Mouse (Mus musculus) intestine, embryonic 16.5 days (tissue): Measurements from ENCODE around the gene Gbe1. TPM values are rescaled to one million over a fixed set of nuclear protein-coding genes. Genes with fewer than 3 reads are reported as not detected.
A peak's percentile ranks its signal among the peaks of the same experiment; 100 is the strongest.

Source experiments
- ATAC-seq: fragments of 200-750 bp; cut with Nextera tagmentation; 2 replicates; pipeline ENCODE4 v1.8.0; 2017; ENCODE audit warnings: moderate TSS enrichment, moderate library complexity
- H3K27ac ChIP-seq: fragments of 300-500 bp; sonication (generic); 2 replicates; pipeline ENCODE4 v1.5.1; 2014; ENCODE audit warnings: mild to moderate bottlenecking, low read length
- H3K27me3 ChIP-seq: fragments of 300-500 bp; sonication (generic); replicated peaks from 2 replicates; pipeline ENCODE4 v1.6.1; 2014; ENCODE audit warnings: low read length, control low read depth, mixed read lengths; ENCODE audit not compliant: control insufficient read depth, insufficient read depth
- H3K36me3 ChIP-seq: fragments of 300-500 bp; sonication (generic); 2 replicates; pipeline ENCODE4 v1.6.1; 2014; ENCODE audit warnings: low read length, control low read depth; ENCODE audit not compliant: control insufficient read depth, insufficient read depth
- H3K4me1 ChIP-seq: fragments of 300-500 bp; sonication (generic); 2 replicates; pipeline ENCODE4 v1.6.1; 2014; ENCODE audit warnings: low read length, control low read depth, mixed read lengths; ENCODE audit not compliant: control insufficient read depth, insufficient read depth
- H3K4me2 ChIP-seq: fragments of 300-500 bp; sonication (generic); 2 replicates; pipeline ENCODE4 v1.6.1; 2014; ENCODE audit warnings: low read depth, low read length, control low read depth
- H3K4me3 ChIP-seq: fragments of 300-500 bp; sonication (generic); 2 replicates; pipeline ENCODE4 v1.5.1; 2014; ENCODE audit warnings: mild to moderate bottlenecking, low read length
- H3K9ac ChIP-seq: fragments of 300-500 bp; sonication (generic); 2 replicates; pipeline ENCODE4 v1.6.1; 2014; ENCODE audit warnings: low read depth, low read length
- H3K9me3 ChIP-seq: fragments of 300-500 bp; sonication (generic); 2 replicates; pipeline ENCODE4 v1.6.1; 2016; ENCODE audit warnings: low read length, control low read depth; ENCODE audit not compliant: control insufficient read depth
- WGBS: fragments of 180-500 bp; shearing (Covaris S2); extraction: QIAGEN DNeasy Blood & Tissue Kit; methylation state at CpG from one replicate; pipeline ENCODE4 v1.1.7; 2014; 5-methylcytosine and 5-hydroxymethylcytosine counted together
- polyA plus RNA-seq: library from polyadenylated mRNA; unstranded; fragments of >200 nt; fragmentation: Nextera tagmentation; extraction: Ambion mirVana; gene quantifications from 2 replicates; pipeline ENCODE4 v1.2.1, GENCODE M21; 2015

Gene Gbe1
- polyA plus RNA-seq, 1 experiment from 2014 or later = 27.2 TPM

DNA sequence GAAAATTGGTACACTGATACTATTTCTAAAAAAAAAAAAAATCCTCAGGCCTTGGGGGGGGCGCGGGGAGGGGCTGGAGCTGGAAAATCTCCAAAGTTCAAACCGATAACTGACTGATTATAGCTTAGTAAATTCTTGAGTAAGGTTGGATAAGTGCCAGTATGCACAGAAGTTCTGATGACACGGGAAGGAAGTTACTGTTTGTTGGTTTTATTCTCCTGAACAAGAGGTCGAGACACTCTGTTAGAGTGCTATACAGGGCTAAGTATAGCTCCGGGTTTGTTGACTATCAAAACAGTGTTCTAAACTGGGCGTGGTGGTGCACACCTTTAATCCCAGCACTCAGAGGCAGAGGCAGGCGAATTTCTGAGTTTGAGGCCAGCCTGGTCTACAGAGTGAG is 36.3 kb downstream of the Gbe1 start:
- 73% methylated on average over 8 of the region's 8 CpGs for WGBS
- no peaks in the 10 kb centered on the region for H3K9me3 ChIP-seq
- ATAC-seq = no peak

DNA sequence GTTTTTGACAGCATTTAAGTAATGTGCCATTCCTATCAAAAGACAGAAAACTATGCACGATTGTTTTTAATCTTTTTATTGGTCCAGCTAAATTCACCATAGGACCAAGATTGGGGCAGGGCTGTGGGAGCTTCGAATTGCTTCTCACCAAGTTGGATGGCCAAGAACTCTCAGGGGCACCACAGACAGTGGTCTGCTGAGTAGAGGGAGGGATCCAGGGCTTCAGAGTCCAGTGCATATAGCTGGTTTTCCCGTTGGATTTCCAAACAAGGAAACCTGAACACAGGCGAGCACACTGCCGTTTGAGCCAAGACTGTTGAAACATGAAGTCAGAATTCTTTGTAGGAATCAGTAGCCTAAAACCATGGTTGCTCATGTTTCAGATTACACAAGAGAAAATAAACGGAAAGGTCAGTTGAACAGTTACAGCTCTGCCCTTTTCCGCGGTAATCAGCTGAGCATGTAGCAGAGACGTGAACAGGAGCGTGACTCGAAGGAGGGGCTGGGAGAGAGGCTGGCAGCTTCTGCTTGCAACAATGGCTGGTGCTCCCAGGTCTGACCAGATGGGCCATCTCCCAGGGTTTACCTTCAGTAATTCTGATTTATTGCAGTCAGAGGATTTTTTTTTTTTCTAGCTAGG is 38.0 kb downstream of the Gbe1 start:
- Histone ChIP-seq H3K4me2 (no peak overlapping the region), H3K27me3 (no peaks in the 10 kb centered on the region), H3K4me3 (no peak overlapping the region), H3K36me3 (no peaks in the 10 kb centered on the region), H3K4me1 (no peaks in the 10 kb centered on the region), H3K27ac (0 out of 2 replicates have a peak overlapping the region, but pooled peaks have one; percentile 1), H3K9me3 (no peaks in the 10 kb centered on the region), H3K9ac (no peak overlapping the region)
- ATAC-seq = peak; percentile 81
- WGBS = 41% methylated on average over 11 of the region's 11 CpGs

More for the DNA sequence above, 36.3 kb downstream of the Gbe1 start:
- H3K27me3 ChIP-seq = no peaks in the 10 kb centered on the region
- no peak overlapping the region for H3K4me3 ChIP-seq
- no peaks in the 10 kb centered on the region for H3K4me1 ChIP-seq
- H3K36me3 ChIP-seq = no peaks in the 10 kb centered on the region
- H3K4me2 ChIP-seq = no peak overlapping the region
- H3K27ac ChIP-seq = no peak overlapping the region
- H3K9ac ChIP-seq = no peak overlapping the region

DNA sequence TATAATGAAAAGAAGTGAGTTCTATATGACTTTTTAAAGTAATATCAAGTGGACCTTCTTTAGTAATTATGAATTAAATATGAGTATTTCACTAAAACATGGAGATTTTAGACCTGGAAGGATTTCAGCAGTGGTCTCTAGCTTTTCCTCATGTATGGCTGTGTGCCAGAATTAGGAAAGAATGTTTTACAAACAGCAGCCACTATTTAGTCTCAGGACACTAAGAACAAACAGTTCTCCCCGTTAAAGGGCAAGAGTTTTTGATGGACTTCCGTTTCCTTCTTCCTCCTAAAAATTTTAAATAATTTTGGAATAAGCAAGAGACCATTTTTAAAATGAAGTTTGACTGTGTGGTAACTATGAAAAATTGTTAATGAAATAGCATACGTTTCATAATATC is 38.8 kb downstream of the Gbe1 start:
- ATAC-seq = no peak
- Histone ChIP-seq H3K4me2 (no peak overlapping the region), H3K27ac (no peak overlapping the region), H3K36me3 (no peaks in the 10 kb centered on the region), H3K9ac (no peak overlapping the region), H3K4me1 (no peaks in the 10 kb centered on the region), H3K9me3 (no peaks in the 10 kb centered on the region), H3K4me3 (no peak overlapping the region), H3K27me3 (no peaks in the 10 kb centered on the region)
- WGBS = 48% methylated on average over 3 of the region's 3 CpGs

DNA sequence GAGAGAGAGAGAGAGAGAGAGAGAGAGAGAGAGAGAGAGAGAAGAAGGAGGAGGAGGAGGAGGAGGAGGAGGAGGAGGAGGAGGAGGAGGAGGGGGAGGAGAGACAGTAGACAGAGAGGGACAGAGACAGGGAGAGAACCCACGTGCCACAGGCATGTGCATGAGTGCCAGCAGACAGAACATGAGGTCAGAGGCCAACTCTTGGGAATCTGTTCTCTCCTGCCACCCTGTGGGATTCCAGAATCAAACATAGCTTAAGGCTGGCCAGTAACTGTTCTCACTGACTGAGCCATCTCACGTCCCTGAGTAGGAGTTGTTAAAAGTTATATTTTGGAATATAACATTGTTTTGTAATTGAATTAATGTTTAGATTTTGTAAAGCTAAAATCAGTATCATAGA is 39.3 kb downstream of the Gbe1 start:
- Histone ChIP-seq H3K4me1 (no peaks in the 10 kb centered on the region), H3K4me2 (no peak overlapping the region), H3K36me3 (no peaks in the 10 kb centered on the region), H3K27me3 (no peaks in the 10 kb centered on the region), H3K9me3 (no peaks in the 10 kb centered on the region), H3K27ac (no peak overlapping the region), H3K4me3 (no peak overlapping the region), H3K9ac (no peak overlapping the region)
- ATAC-seq = peak; percentile 71; the same call in 1 of the 2 replicates
- 47% methylated on average over 2 of the region's 2 CpGs for WGBS

DNA sequence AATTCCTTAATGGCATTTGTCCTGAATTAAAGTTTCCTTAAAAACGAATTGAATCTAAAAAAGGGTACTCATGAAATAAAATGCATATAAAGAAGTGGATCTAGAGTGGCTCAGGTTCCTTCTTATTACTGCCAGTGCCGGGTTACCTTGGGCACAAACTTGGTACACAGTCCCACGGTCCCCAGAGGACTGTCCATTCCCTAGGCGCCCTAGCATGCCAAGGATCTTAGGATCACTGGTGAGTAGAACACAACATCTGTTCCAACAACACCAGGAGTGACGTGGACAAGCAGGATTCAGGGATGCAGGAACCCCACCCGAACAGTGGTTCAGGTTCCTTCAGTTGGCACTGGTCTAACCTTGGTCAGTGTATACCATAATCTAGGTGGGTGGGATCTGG is 44.6 kb downstream of the Gbe1 start:
- no peaks in the 10 kb centered on the region for H3K4me1 ChIP-seq
- H3K9ac ChIP-seq = no peak overlapping the region
- no peak overlapping the region for H3K4me2 ChIP-seq
- 94% methylated on average over 6 of the region's 6 CpGs for WGBS
- H3K27ac ChIP-seq = no peak overlapping the region
- H3K9me3 ChIP-seq = 0 out of 2 replicates have a peak, but pooled peaks cover 3% of the 10 kb centered on the region
- H3K27me3 ChIP-seq = no peaks in the 10 kb centered on the region
- no peaks in the 10 kb centered on the region; the same call in 1 of the 2 replicates for H3K36me3 ChIP-seq
- ATAC-seq = no peak
- H3K4me3 ChIP-seq = no peak overlapping the region

DNA sequence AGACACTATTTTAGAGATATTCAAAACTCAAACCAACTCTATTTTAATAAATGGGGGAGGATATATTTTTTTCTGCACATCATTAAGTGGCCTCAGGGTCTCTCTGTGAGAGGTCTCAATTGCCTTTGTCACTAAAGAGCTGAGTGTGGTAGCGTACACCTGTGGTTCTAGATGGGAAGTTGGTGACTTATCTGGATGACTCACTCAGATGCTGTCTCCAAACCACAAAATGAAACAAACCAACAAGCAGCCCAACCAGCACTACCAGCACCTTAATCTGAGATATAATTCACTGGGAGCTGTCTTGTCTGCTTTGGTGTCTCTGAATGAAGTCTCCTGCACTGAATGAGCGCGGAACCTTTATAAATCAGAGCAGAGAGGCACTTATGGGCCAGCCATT is 51.5 kb downstream of the Gbe1 start:
- Histone ChIP-seq H3K4me1 (no peaks in the 10 kb centered on the region), H3K9ac (no peak overlapping the region), H3K4me2 (no peak overlapping the region), H3K4me3 (no peak overlapping the region), H3K27ac (no peak overlapping the region), H3K36me3 (no peaks in the 10 kb centered on the region; the same call in 1 of the 2 replicates), H3K27me3 (no peaks in the 10 kb centered on the region), H3K9me3 (0 out of 2 replicates have a peak, but pooled peaks cover 3% of the 10 kb centered on the region)
- no peak for ATAC-seq
- WGBS = 91% methylated on average over 3 of the region's 3 CpGs

DNA sequence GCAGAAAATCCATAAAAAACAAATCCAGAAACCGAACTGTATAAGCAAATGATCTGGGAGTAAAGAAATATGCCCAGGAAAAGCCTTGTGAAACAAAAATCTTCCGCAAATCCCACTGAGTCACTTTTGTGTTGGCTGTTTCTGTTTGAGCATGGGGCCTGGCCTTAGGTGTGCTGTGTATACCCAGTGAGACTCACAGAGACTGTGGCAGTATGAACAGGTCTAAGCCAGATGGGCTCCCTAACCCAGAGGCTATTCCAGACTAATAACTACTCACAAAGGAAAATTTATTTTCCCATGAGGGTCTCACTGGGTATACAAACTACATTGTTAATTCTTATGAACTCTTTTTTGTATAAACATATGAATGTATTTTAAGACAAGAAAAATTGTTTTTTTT is 67.3 kb downstream of the Gbe1 start:
- no peaks in the 10 kb centered on the region for H3K4me1 ChIP-seq
- no peak overlapping the region for H3K4me3 ChIP-seq
- no peak overlapping the region for H3K9ac ChIP-seq
- no peak overlapping the region for H3K4me2 ChIP-seq
- WGBS = 89% methylated on average over 2 of the region's 2 CpGs
- no peaks in the 10 kb centered on the region for H3K9me3 ChIP-seq
- H3K36me3 ChIP-seq = no peaks in the 10 kb centered on the region
- no peak overlapping the region for H3K27ac ChIP-seq
- ATAC-seq = no peak
- no peaks in the 10 kb centered on the region for H3K27me3 ChIP-seq

DNA sequence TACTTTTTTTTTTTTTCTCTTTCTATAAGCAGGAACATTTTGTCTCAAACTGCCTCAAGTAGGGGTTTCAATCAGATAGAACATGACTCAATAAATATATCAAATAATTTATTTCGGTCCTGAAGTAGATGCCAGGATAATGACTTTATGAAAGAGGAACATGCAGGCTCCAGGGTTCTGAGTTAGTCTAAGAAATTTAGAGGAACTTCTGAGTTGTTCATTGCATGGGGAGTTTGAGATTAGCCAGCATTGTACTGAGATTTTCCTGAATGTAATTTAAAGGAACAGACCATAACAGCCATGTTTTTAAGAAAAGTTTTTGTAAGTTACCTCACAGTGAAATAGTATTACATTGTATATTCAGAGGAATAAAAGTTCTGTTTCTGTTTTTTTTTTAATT is 71.7 kb downstream of the Gbe1 start:
- no peaks in the 10 kb centered on the region for H3K9me3 ChIP-seq
- H3K27ac ChIP-seq = no peak overlapping the region
- no peaks in the 10 kb centered on the region for H3K36me3 ChIP-seq
- no peaks in the 10 kb centered on the region for H3K27me3 ChIP-seq
- H3K9ac ChIP-seq = no peak overlapping the region
- H3K4me3 ChIP-seq = no peak overlapping the region
- ATAC-seq = no peak
- H3K4me1 ChIP-seq = no peaks in the 10 kb centered on the region
- whole genome bisulfite sequencing = 90% methylated on average over 1 of the region's 1 CpGs
- no peak overlapping the region for H3K4me2 ChIP-seq

DNA sequence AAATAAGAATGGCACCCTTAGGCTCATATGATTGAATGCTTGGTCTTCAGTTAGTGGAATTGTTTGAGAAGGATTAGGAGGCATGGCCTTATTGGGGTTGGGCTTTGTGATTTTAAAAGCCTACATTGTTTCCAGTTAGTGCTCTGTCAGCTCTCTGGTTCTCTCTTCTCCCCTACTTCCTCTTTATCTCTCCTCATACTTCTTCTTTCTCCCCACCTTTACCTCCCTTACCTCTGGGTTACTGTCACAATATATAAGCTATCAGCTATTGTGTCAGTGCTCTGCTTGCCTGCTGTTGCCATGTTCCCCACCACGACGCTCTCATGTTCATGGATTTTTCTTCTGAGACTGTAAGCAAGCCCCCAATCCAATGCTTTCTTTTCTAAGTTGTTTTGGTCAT is 73.6 kb downstream of the Gbe1 start:
- 96% methylated on average over 2 of the region's 2 CpGs for WGBS
- Histone ChIP-seq H3K9ac (no peak overlapping the region), H3K4me1 (no peaks in the 10 kb centered on the region), H3K27ac (no peak overlapping the region), H3K9me3 (no peaks in the 10 kb centered on the region), H3K36me3 (no peaks in the 10 kb centered on the region), H3K4me3 (no peak overlapping the region), H3K27me3 (no peaks in the 10 kb centered on the region), H3K4me2 (no peak overlapping the region)
- no peak for ATAC-seq

DNA sequence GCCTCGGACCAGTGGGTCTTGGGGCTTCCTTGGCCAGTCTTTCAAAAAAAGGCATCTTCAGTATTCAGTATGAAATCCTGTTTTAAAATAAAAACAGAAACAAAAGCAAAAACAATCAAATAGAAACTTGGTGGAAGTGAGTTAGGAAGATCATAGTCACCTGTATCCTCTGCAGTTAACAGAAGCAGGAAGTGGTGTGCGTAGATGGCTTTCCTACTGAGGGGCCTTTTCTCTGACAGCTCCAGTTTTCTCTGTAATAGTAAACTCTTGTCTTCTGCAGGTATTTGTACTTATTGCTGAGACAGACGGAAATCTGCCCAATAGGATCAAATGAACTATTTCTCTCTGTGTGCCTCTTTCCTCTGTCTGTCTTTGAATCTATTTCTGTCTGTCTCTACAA is 81.5 kb downstream of the Gbe1 start:
- Histone ChIP-seq H3K36me3 (no peaks in the 10 kb centered on the region), H3K9me3 (no peaks in the 10 kb centered on the region), H3K27ac (no peak overlapping the region), H3K27me3 (no peaks in the 10 kb centered on the region), H3K4me3 (no peak overlapping the region), H3K9ac (no peak overlapping the region), H3K4me2 (no peak overlapping the region), H3K4me1 (no peaks in the 10 kb centered on the region)
- WGBS = 81% methylated on average over 3 of the region's 3 CpGs
- ATAC-seq = no peak
